Mouse (Mus musculus) liver, adult 2 months (tissue): ENCODE measurements around the gene Dlg2.

Experiments
- CTCF ChIP-seq: fragments of 200-500 bp; IDR thresholded peaks from 2 replicates; pipeline ENCODE4 v1.5.1; 2011; ENCODE audit warnings: low read depth, low read length, control low read depth
- POLR2A ChIP-seq: fragments of 200-500 bp; IDR thresholded peaks from 2 replicates; pipeline ENCODE4 v1.6.1; 2011; ENCODE audit warnings: low read length, control low read depth; ENCODE audit not compliant: insufficient read depth; ENCODE audit errors: extremely low read depth

GRCm38 (mm10) chr7:91672236-91673017, 1196.0 kb downstream of the Dlg2 start:
- TF ChIP-seq CTCF (no peak), POLR2A (no peak)
